Mouse (Mus musculus) spleen, adult 2 months (tissue): ENCODE data around the gene Dusp13. TPM values are rescaled to one million over a fixed set of nuclear protein-coding genes. Genes with fewer than 3 reads are reported as not detected.
A peak's percentile ranks its signal among the peaks of the same experiment; 100 is the strongest.

Experiments used
- DNase-seq, 2 experiments: peaks; one replicate each; pipeline versions ENCODE4 v3.0.0 to v3.0.0-alpha.2; 2012 to 2021; ENCODE audit warnings: low spot score in 2 of 2, low read depth in 1 of 2
- H3K27ac ChIP-seq: fragments of 200-500 bp; 2 replicates; pipeline ENCODE4 v1.5.1; 2012; ENCODE audit warnings: low read length, inconsistent platforms; ENCODE audit not compliant: insufficient read depth
- H3K27me3 ChIP-seq: fragments of 200-500 bp; 2 replicates; pipeline ENCODE4 v1.6.1; 2012; ENCODE audit warnings: mild to moderate bottlenecking, moderate library complexity, low read length, inconsistent platforms; ENCODE audit not compliant: control insufficient read depth, insufficient read depth
- H3K36me3 ChIP-seq: fragments of 200-500 bp; 2 replicates; pipeline ENCODE4 v1.6.1; 2012; ENCODE audit warnings: mild to moderate bottlenecking, low read length, inconsistent platforms; ENCODE audit not compliant: control insufficient read depth, insufficient read depth
- H3K4me1 ChIP-seq: fragments of 200-500 bp; 2 replicates; pipeline ENCODE4 v1.6.1; 2011; ENCODE audit warnings: inconsistent platforms; ENCODE audit not compliant: control insufficient read depth, insufficient read depth, insufficient read length
- H3K4me3 ChIP-seq: fragments of 200-500 bp; 2 replicates; pipeline ENCODE4 v1.5.1; 2011; ENCODE audit warnings: mild to moderate bottlenecking, inconsistent platforms; ENCODE audit not compliant: insufficient read depth, insufficient read length; ENCODE audit errors: extremely low read depth
- CTCF ChIP-seq: fragments of 200-500 bp; IDR thresholded peaks from 2 replicates; pipeline ENCODE4 v1.5.1; 2011; ENCODE audit warnings: mild to moderate bottlenecking, inconsistent platforms; ENCODE audit not compliant: insufficient read depth, insufficient read length, insufficient replicate concordance; ENCODE audit errors: extremely low read depth
- POLR2A ChIP-seq: fragments of 200-500 bp; IDR thresholded peaks from 2 replicates; pipeline ENCODE4 v1.6.1; 2011; ENCODE audit warnings: low read depth, low read length, inconsistent platforms
- WGBS: fragments of 180-500 bp; shearing (Covaris S2); methylation state at CpG from one replicate; pipeline ENCODE4 v1.1.7; 2018; 5-methylcytosine and 5-hydroxymethylcytosine counted together
- polyA plus RNA-seq: library from polyadenylated mRNA; depleted of rRNA; stranded (reverse); fragments of >200 nt; gene quantifications from 2 replicates; pipeline ENCODE4 v1.2.3, GENCODE M21; 2012; rRNA removed

Dusp13 gene
- polyA plus RNA-seq = 0.19 and 0.33 TPM in 2 replicates

GRCm38 (mm10) chr14:21750881-21751542 is at the start of gene Dusp13:
TSS of gene Dusp13 (minus strand) at chr14:21751181.
- H3K36me3 ChIP-seq = no peaks in the 10 kb centered on the region
- peak within 1 kb of the TSS; percentile 83 for H3K27ac ChIP-seq
- DNase-seq = peak; percentile 43 to 56
- 1% methylated on average over 26 of the region's 26 CpGs for WGBS
- H3K27me3 ChIP-seq = no peaks in the 10 kb centered on the region
- peak within 1 kb of the TSS; percentile 97 for H3K4me3 ChIP-seq
- H3K4me1 ChIP-seq = peaks cover 3% of the 10 kb centered on the region; the same call in 1 of the 2 replicates
- TF ChIP-seq POLR2A (no peak), CTCF (no peak)

DNA sequence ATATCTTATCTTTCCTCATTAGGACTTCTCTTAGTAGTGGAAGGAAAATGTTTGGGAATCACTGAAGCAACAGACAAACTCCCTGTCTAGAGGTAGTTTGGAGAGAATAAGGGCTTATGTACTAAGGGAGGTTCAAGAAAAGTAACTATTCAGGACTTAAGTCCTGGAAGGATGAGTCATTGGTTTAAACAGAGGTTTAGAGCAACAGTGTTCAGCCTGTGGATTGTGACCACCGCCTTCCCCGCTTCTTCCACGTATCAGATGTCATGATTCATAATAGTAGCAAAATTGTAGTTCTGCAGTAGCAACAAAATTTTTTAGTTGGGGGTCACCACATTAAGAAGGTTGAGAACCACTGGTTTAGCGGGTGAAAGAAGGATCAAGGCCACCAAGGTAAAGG is 49.7 kb upstream of the Dusp13 start:
- H3K4me1 ChIP-seq = no peaks in the 10 kb centered on the region
- no peak overlapping the region for H3K4me3 ChIP-seq
- H3K27me3 ChIP-seq = no peaks in the 10 kb centered on the region
- no peak overlapping the region for H3K27ac ChIP-seq
- peaks cover 1% of the 10 kb centered on the region; the same call in 1 of the 2 replicates for H3K36me3 ChIP-seq
- WGBS = 94% methylated on average over 4 of the region's 4 CpGs
- DNase-seq = no peak
- TF ChIP-seq POLR2A (no peak), CTCF (no peak)

- H3K4me1 ChIP-seq = no peaks in the 10 kb centered on the region; the same call in 1 of the 2 replicates
- no peak for DNase-seq
- no peak for TF ChIP-seq CTCF
- TF ChIP-seq POLR2A = no peak
- no peaks in the 10 kb centered on the region for H3K27me3 ChIP-seq
- no peak overlapping the region for H3K27ac ChIP-seq
- peaks cover 11% of the 10 kb centered on the region for H3K36me3 ChIP-seq
- WGBS = 89% methylated on average over 6 of the region's 6 CpGs
- no peak overlapping the region for H3K4me3 ChIP-seq
Measured at GRCm38 (mm10) chr14:21792250-21792649, 41.3 kb upstream of the Dusp13 start.

- H3K27me3 ChIP-seq = no peaks in the 10 kb centered on the region
- H3K4me1 ChIP-seq = no peaks in the 10 kb centered on the region; the same call in 1 of the 2 replicates
- no peak overlapping the region for H3K4me3 ChIP-seq
- no peak for TF ChIP-seq CTCF
- TF ChIP-seq POLR2A = no peak
- 93% methylated on average over 4 of the region's 4 CpGs for WGBS
- no peak overlapping the region for H3K27ac ChIP-seq
- DNase-seq = no peak
- H3K36me3 ChIP-seq = peaks cover 12% of the 10 kb centered on the region
Measured at GRCm38 (mm10) chr14:21791722-21792121, 40.7 kb upstream of the Dusp13 start.

- no peak overlapping the region for H3K27ac ChIP-seq
- DNase-seq = no peak
Measured at GRCm38 (mm10) chr14:21790585-21791251, 39.7 kb upstream of the Dusp13 start.

GRCm38 (mm10) chr14:21788121-21788520 is 37.1 kb upstream of the Dusp13 start:
- WGBS = 95% methylated on average over 5 of the region's 5 CpGs
- H3K36me3 ChIP-seq = peaks cover 11% of the 10 kb centered on the region
- no peak overlapping the region for H3K4me3 ChIP-seq
- DNase-seq = no peak
- no peak for TF ChIP-seq CTCF
- no peak for TF ChIP-seq POLR2A
- H3K4me1 ChIP-seq = no peaks in the 10 kb centered on the region; the same call in 1 of the 2 replicates
- no peaks in the 10 kb centered on the region for H3K27me3 ChIP-seq
- no peak overlapping the region for H3K27ac ChIP-seq

More at GRCm38 (mm10) chr14:21790585-21791251, 39.7 kb upstream of the Dusp13 start:
- H3K4me3 ChIP-seq = no peak overlapping the region
- 92% methylated on average over 9 of the region's 9 CpGs for WGBS
- peaks cover 14% of the 10 kb centered on the region for H3K36me3 ChIP-seq
- H3K4me1 ChIP-seq = no peaks in the 10 kb centered on the region; the same call in 1 of the 2 replicates
- TF ChIP-seq POLR2A (no peak), CTCF (no peak)
- H3K27me3 ChIP-seq = no peaks in the 10 kb centered on the region

- Histone ChIP-seq H3K27me3 (no peaks in the 10 kb centered on the region), H3K36me3 (peaks cover 9% of the 10 kb centered on the region), H3K4me1 (no peaks in the 10 kb centered on the region; the same call in 1 of the 2 replicates), H3K4me3 (no peak overlapping the region), H3K27ac (no peak overlapping the region)
- no peak for TF ChIP-seq POLR2A
- TF ChIP-seq CTCF = no peak
- no peak for DNase-seq
- 84% methylated on average over 3 of the region's 3 CpGs for WGBS
Measured at GRCm38 (mm10) chr14:21787374-21787773, 36.4 kb upstream of the Dusp13 start.
